Mouse (Mus musculus) urinary bladder, postnatal 36 days (tissue): ENCODE results near the gene Creb3l1.
A peak's percentile ranks its signal among the peaks of the same experiment; 100 is the strongest.

Experiments used
- DNase-seq, 2 experiments: peaks; one replicate each; pipeline ENCODE4 v3.0.0; 2022; ENCODE audit warnings: low spot score in 2 of 2, mixed read lengths in 1 of 2

Gene Creb3l1

DNA sequence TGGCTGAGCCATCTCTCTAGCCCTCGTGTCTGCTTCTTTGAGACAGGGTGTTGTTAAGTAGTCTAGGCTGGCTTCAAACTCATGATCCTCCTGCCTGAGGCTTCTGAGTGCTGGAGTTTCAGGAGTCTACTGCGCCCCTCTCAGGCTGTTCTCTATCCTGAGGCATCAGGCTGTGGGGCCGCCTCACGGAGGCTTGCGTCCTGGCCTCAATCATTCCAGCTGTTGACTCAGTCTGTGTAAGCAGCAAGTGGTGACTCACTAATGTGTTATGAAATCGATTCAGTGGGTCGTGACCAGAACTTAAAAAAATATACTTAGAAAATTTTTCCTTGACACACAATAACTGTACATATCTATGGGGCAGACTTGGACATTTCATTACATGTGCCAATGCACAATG is 19.7 kb downstream of the Creb3l1 start:
- DNase-seq: peak in 1 of 2 experiments; percentile 58

- DNase-seq: no peak
Measured at GRCm38 (mm10) chr2:91997905-91998608, 26.2 kb downstream of the Creb3l1 start.

DNA sequence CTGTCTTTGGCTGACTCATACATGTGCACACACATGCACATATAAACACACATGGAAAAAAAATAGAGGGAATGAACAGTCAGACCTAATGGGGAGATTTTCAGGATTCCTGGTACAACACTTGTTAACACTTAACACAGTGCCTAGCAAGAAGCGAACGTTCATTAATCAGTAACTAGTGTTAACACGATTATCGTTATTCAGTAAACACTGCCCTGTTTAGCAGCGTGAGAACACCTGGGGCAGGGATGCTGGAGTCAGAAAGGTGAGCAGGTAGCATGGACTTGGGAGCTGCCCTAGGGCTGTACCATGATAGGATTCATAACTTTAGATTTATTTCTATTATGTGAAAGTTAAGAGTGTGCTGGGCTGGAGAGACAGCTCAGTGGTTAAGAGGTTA is 28.3 kb downstream of the Creb3l1 start:
- no peak for DNase-seq

DNA sequence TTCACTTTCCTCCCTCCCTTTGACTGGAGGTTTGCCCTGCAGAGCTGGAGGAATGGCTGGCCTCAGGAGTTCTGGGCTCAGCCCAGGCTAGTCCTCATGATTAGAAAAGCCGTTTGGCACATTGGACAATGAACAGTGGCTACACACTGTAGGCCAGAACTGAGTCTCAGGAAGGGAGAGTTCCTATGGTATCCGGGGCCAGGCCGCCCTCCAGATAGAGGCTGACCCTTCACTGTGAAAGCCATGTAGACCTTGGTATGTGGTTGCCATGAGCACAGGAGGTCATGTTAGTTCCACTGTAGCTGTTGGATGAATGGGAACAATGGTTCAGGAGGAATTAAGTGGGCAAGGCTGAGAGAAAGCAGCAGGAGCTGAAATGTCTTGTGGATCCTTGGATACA is 30.9 kb downstream of the Creb3l1 start:
- no peak for DNase-seq

GRCm38 (mm10) chr2:91989750-91990149 is 34.6 kb downstream of the Creb3l1 start:
- DNase-seq: no peak

DNA sequence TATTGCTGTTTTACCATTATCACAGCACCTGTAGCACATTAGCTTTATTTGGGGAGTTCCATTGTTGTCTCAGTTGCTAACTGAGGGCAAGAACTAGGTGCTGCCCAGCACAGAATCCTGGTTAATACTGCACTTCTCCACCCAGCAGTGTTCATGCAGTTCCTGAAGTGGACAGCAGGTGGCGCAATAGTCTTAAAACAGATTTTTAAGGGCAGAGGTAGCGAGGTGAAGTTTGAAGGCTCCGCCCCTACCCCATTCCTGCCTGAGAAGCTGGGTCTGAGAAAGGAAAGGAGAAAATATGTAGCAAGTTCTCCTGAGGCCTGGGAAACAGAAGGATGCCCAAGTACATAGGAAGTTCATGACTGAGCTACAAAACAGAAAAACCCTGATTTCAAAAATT is 36.8 kb downstream of the Creb3l1 start:
- DNase-seq: peak; percentile 74 to 84

DNA sequence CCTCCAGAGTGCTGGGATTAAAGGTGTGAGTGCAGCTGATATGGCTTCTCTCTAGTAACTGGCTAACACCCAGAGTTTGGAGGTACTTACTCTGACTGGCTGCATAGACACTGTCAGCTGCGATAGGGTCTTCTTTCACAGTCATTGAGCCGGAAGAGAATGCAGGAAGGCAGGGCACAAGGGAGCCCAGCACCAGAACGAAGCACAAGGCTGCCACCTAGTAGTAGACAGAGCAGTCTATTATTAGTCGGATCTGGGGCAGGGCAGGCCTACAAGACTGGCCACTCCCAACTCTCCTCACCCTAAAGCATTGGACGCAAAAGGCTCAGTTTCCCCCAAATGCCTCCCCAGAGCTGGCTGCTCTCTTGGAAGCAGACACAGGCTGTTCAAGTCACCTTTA is 38.2 kb downstream of the Creb3l1 start:
- no peak for DNase-seq

DNA sequence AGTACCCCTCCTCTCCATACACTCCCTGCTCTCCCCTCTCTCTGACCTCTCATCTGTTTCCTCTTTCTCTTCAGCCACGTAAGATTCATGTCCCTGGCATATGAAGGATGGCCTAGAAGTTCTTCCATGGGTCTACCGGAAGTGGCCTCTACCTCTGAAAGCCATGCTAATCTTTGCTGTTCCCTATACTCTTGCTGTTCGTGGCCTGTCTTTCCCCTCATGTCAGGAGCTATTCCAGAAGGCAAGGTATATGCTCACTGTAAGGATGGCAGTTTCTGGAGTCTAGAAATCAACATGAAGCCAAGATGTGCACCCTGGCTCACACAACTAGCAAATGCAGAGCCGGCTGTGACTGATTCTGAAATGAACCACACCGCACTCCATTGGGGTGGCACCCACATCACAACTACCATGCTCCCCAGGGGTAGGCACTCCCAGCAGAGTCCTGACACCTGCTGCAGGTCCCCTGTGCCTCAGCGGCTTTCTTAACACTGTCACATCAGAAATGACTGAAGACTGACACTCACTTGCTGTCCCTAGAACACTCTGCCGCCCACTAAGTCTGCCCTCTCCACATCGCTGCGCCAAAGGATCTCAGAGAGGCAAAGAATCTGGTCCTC is 39.3 kb downstream of the Creb3l1 start:
- DNase-seq: no peak

GRCm38 (mm10) chr2:91984439-91984838 is 39.9 kb downstream of the Creb3l1 start:
- DNase-seq: peak in 1 of 2 experiments; percentile 65

- no peak for DNase-seq
Measured at GRCm38 (mm10) chr2:91980830-91981229, 43.5 kb downstream of the Creb3l1 start.

DNA sequence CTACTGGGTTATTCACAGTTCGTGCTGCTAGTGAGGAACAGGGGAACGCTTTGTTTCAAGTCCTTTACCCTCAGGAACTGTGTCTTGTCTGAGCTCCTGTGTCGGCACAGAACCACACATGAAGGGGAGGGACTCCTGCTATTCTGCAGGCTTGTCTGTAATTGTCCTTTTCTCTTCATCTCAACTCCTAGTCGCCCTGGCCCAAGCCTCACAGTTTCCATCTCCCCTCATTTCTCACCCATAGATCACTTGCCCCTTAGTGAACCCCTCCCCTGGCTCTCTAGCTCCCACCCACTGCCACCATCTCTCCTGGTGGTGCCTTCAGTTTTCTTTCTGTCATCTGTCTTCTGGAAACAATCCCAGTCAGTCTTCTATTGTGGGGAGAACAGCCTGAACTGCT is 44.1 kb downstream of the Creb3l1 start:
- DNase-seq: no peak

GRCm38 (mm10) chr2:91978547-91978946 is 45.8 kb downstream of the Creb3l1 start:
- no peak for DNase-seq

GRCm38 (mm10) chr2:91977960-91978359 is 46.3 kb downstream of the Creb3l1 start:
- no peak for DNase-seq

- DNase-seq: no peak
Measured at GRCm38 (mm10) chr2:91975581-91976541, 48.4 kb downstream of the Creb3l1 start, which contains the start of gene Dgkz. Gene Dgkz, minus strand, starts transcription at chr2:91975864.

GRCm38 (mm10) chr2:91973416-91974135 is 50.7 kb downstream of the Creb3l1 start:
- DNase-seq: no peak

GRCm38 (mm10) chr2:91972121-91972566 is 52.2 kb downstream of the Creb3l1 start:
- no peak for DNase-seq

DNA sequence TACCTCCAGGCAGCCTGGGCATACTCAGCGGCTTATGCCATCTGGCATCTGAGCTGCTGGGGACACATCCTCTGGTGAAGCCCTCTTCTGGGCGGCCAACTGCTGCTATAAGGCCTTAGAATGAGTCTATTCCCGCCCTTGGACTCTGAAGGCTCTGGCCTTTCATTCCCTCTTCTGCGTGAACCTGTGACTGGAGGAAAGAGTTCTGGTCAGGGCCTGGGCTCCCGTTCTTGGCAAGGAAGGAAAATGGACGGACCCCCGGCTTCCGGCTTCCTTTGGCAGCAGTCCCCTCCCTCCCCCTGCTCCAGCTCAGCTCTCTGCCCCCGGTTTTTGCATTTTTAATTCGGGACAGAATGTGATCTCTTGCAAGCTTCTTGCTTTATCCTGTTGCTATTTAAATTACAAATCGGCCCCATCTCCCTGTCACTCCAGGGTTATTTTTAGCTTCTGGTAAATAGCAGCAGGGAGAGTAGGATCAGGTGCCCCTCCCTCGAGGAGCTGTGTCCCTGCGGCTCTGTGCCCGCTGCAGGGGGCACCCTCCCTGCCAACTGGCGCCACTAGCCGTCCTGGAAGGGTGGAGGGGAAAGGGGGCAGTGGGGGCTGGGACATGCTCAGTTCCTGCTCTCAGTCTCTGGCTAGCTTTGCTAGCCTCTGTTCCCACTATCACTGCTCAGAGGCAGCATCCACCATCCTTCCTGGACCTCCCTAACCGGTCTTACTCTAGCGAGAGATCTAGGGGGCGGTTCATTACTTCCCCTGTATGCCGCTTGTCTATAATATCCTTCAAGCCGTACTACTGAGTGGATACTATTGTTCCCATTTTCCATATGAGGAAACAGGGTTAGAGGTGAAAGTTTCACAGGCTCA is 52.8 kb downstream of the Creb3l1 start:
- no peak for DNase-seq

DNA sequence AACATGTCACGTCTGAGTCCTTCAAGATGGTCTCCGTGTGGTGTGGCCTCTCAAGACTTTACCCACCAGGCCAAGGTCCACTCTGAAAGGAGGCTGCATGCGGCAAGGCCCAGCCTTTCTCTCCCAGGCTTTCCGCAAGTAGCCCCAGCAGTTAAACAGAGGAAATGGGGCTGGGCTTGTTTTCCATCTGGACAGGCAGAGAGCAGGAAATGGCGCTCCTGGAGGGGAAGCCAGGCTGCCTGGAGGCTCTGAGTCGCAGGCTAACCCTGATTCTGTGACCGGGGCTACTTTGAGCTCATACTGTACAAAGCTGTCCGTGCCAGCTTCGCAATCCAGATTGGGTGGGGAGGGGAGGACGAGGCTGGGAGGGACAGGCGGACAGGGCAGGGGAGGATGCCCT is 56.3 kb downstream of the Creb3l1 start:
- DNase-seq: no peak

- DNase-seq: no peak
Measured at GRCm38 (mm10) chr2:91966367-91966766, 57.9 kb downstream of the Creb3l1 start.

- DNase-seq: peak; percentile 63 to 73
Measured at GRCm38 (mm10) chr2:91965417-91965816, 58.9 kb downstream of the Creb3l1 start.
